Comparison of ENCODE assay signal across 7 mouse cellular contexts in the genomic region with DNA sequence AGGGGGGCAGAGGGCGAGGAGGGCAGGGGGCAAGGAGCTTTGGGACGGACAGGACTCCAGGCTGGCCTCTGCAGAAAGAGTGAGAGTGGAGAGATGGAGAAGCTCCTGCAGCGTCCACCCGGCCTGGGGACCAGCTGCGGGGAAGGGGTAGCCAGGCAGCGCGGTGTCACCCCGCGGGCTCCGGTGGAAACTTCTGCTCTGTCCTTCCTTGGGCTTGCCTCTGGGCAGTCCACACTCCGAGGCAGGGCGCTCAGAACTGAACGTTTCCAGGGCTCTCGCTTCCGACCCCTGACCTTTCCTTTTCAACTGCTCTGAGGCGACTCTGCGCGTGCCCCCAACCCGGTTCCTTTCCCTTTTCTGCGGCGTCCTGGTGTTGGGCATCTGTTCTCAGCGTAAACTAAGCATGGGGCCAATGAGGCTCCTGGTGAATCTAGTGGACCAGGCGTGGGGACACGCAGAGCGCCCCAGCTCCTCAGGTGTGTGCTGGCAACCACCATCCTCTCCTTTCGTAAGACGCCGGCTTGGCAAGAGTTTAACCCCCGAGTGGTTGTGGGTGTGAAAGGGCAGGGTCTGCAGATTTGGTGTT. TPM values are rescaled to one million over a fixed set of nuclear protein-coding genes. Genes with fewer than 3 reads are reported as not detected.
DNase-seq lines count a peak whose midpoint lies in the region; ATAC-seq and TF ChIP-seq lines count a peak whose summit lies in the region.

No protein-coding gene starts in this region.

- peak; percentile 49; the same call in 1 of the 2 replicates for ATAC-seq in limb, embryonic 15.5 days (ENCODE audit: insufficient number of reproducible peaks, low FRiP score, low TSS enrichment, low read depth)
- ATAC-seq in midbrain, postnatal 0 days (ENCODE audit: low FRiP score), result peak; percentile 31; the same call in 1 of the 2 replicates

- no peaks in the 10 kb centered on the region for H3K4me1 ChIP-seq in ES-Bruce4 (ENCODE audit: control insufficient read depth, insufficient read depth, low read length)
- peaks cover 19% of the 10 kb centered on the region for H3K4me1 ChIP-seq in embryonic facial prominence, embryonic 10.5 days
- H3K4me1 ChIP-seq in limb, embryonic 15.5 days, result peaks cover 15% of the 10 kb centered on the region
- H3K4me1 ChIP-seq in midbrain, postnatal 0 days (ENCODE audit: insufficient read depth, low read length), result no peaks in the 10 kb centered on the region; the same call in 1 of the 2 replicates

- H3K4me3 ChIP-seq in ES-Bruce4 (ENCODE audit: low read depth, low read length), result peak overlapping the region; percentile 47
- H3K4me3 ChIP-seq in embryonic facial prominence, embryonic 10.5 days, result peak overlapping the region; percentile 61
- peak overlapping the region; percentile 48 for H3K4me3 ChIP-seq in limb, embryonic 15.5 days
- peak overlapping the region; percentile 22 for H3K4me3 ChIP-seq in midbrain, postnatal 0 days (ENCODE audit: low read depth, low read length)

- TF ChIP-seq POLR2A in ES-Bruce4 (IDR thresholded peaks at IDR 0.05; ENCODE audit: insufficient read depth, low read length), result no peak

- H3K27me3 ChIP-seq in ES-Bruce4 (ENCODE audit: control insufficient read depth, insufficient read depth, low read length, poor library complexity, severe bottlenecking), result no peaks in the 10 kb centered on the region
- peaks cover 12% of the 10 kb centered on the region for H3K27me3 ChIP-seq in embryonic facial prominence, embryonic 10.5 days (replicated peaks; ENCODE audit: low read depth, poor library complexity, severe bottlenecking)
- H3K27me3 ChIP-seq in limb, embryonic 15.5 days, result peaks cover 8% of the 10 kb centered on the region; the same call in 1 of the 2 replicates
- H3K27me3 ChIP-seq in midbrain, postnatal 0 days (ENCODE audit: insufficient read depth, low read length), result peaks cover 4% of the 10 kb centered on the region; the same call in 1 of the 2 replicates

- no peaks in the 10 kb centered on the region for H3K9me3 ChIP-seq in ES-Bruce4 (replicated peaks; ENCODE audit: control insufficient read depth, insufficient read depth, low read length, poor library complexity, severe bottlenecking)
- no peaks in the 10 kb centered on the region for H3K9me3 ChIP-seq in embryonic facial prominence, embryonic 10.5 days
- H3K9me3 ChIP-seq in limb, embryonic 15.5 days, result no peaks in the 10 kb centered on the region
- no peaks in the 10 kb centered on the region for H3K9me3 ChIP-seq in midbrain, postnatal 0 days (ENCODE audit: low read length)

- peak overlapping the region; percentile 48 for H3K9ac ChIP-seq in ES-Bruce4 (ENCODE audit: low read depth, poor library complexity, severe bottlenecking)
- peak overlapping the region; percentile 28; the same call in 1 of the 2 replicates for H3K9ac ChIP-seq in limb, embryonic 15.5 days
- 0 out of 2 replicates have a peak overlapping the region, but pooled peaks have one; percentile 2 for H3K9ac ChIP-seq in midbrain, postnatal 0 days (replicated peaks; ENCODE audit: low read length, poor library complexity, severe bottlenecking)

- H3K36me3 ChIP-seq in ES-Bruce4 (ENCODE audit: control insufficient read depth, insufficient read depth, low read length, poor library complexity, severe bottlenecking), result peaks cover 22% of the 10 kb centered on the region
- H3K36me3 ChIP-seq in embryonic facial prominence, embryonic 10.5 days (replicated peaks), result peaks cover 36% of the 10 kb centered on the region
- peaks cover 25% of the 10 kb centered on the region for H3K36me3 ChIP-seq in limb, embryonic 15.5 days
- H3K36me3 ChIP-seq in midbrain, postnatal 0 days (ENCODE audit: insufficient read depth, low read length), result peaks cover 22% of the 10 kb centered on the region

- TF ChIP-seq CTCF in ES-Bruce4 (IDR thresholded peaks at IDR 0.05; ENCODE audit: low read depth, low read length), result no peak
- TF ChIP-seq CTCF in midbrain, postnatal 0 days (IDR thresholded peaks at IDR 0.05), result no peak

- DNase-seq in adrenal gland, adult 18-20 months (ENCODE audit: low spot score in 2 of 2), result peak; percentile 33 to 39
- DNase-seq in embryonic facial prominence, embryonic 10.5 days (ENCODE audit: low spot score), result peak; percentile 56
- peak; percentile 26 to 46 for DNase-seq in heart, postnatal 10 days
- no peak for DNase-seq in midbrain, postnatal 0 days (ENCODE audit: low spot score)
- no peak for DNase-seq in left cerebral cortex, adult 18-20 months (ENCODE audit: low spot score in 2 of 2)

- peak overlapping the region; percentile 90 for H3K4me2 ChIP-seq in limb, embryonic 15.5 days
- peak overlapping the region; percentile 57 for H3K4me2 ChIP-seq in midbrain, postnatal 0 days (ENCODE audit: low read depth, low read length, poor library complexity, severe bottlenecking)

- whole genome bisulfite sequencing in embryonic facial prominence, embryonic 10.5 days, result 2% methylated on average over 28 of the region's 29 CpGs
- WGBS in limb, embryonic 15.5 days, result under 1% methylated on average over 28 of the region's 29 CpGs
- WGBS in midbrain, postnatal 0 days, result 4% methylated on average over 25 of the region's 29 CpGs

- TF ChIP-seq EP300 in ES-Bruce4 (IDR thresholded peaks at IDR 0.05; ENCODE audit: insufficient read depth, low read depth, low read length), result no peak

- H3K27ac ChIP-seq in ES-Bruce4 (ENCODE audit: insufficient read depth, low read length), result no peak overlapping the region
- peak overlapping the region; percentile 65 for H3K27ac ChIP-seq in embryonic facial prominence, embryonic 10.5 days (replicated peaks)
- no peak overlapping the region for H3K27ac ChIP-seq in limb, embryonic 15.5 days
- H3K27ac ChIP-seq in midbrain, postnatal 0 days (ENCODE audit: low read depth, low read length), result no peak overlapping the region

- intact Hi-C loops in heart, postnatal 10 days (cut with DNase I), result no loop called here

RNA-seq across cellular contexts. Expression of a gene that starts 0.5 kb away (rescaled TPM):
- polyA plus RNA-seq in ES-Bruce4 (2011; ENCODE audit: insufficient read depth, insufficient read length, low read depth, missing spikeins), result 2.2 and 3.3 TPM in 2 replicates
- 1 to 10 TPM in 1 of 2 experiments, under 1 TPM in 1; 0.93 to 1.1 TPM for total RNA-seq in adrenal gland, adult 18-20 months (2021)
- 0.60 and 0.88 TPM in 2 replicates for polyA plus RNA-seq in embryonic facial prominence, embryonic 10.5 days (2016; fragmentation: Nextera tagmentation; extraction: Ambion mirVana)
- 1 to 10 TPM; 1.2 to 1.6 TPM for total RNA-seq in heart, postnatal 10 days (2021)
- 0.77 and 1.2 TPM in 2 replicates for polyA plus RNA-seq in limb, embryonic 15.5 days (2015; fragmentation: Nextera tagmentation; extraction: Ambion mirVana)
- 0.24 and 1.1 TPM in 2 replicates for total RNA-seq in midbrain, postnatal 0 days (2014; rRNA removed)
- 0.34 and 0.39 TPM in 2 replicates for polyA plus RNA-seq in midbrain, postnatal 0 days (2015; fragmentation: Nextera tagmentation; extraction: Ambion mirVana)
- under 1 TPM; 0.53 to 0.63 TPM for total RNA-seq in left cerebral cortex, adult 18-20 months (2021)

RNA-seq across cellular contexts. Expression of a gene that starts 37.8 kb away (rescaled TPM):
- 144 and 146 TPM in 2 replicates for polyA plus RNA-seq in ES-Bruce4 (2011; ENCODE audit: insufficient read depth, insufficient read length, low read depth, missing spikeins)
- total RNA-seq in adrenal gland, adult 18-20 months (2021), result 10 to 100 TPM; 37.9 to 50.1 TPM
- 121 and 122 TPM in 2 replicates for polyA plus RNA-seq in embryonic facial prominence, embryonic 10.5 days (2016; fragmentation: Nextera tagmentation; extraction: Ambion mirVana)
- total RNA-seq in heart, postnatal 10 days (2021), result 10 to 100 TPM; 30.1 to 31.4 TPM
- 84.5 and 85.0 TPM in 2 replicates for polyA plus RNA-seq in limb, embryonic 15.5 days (2015; fragmentation: Nextera tagmentation; extraction: Ambion mirVana)
- 71.0 and 82.1 TPM in 2 replicates for total RNA-seq in midbrain, postnatal 0 days (2014; rRNA removed)
- polyA plus RNA-seq in midbrain, postnatal 0 days (2015; fragmentation: Nextera tagmentation; extraction: Ambion mirVana), result 50.4 and 60.3 TPM in 2 replicates
- 10 to 100 TPM; 48.5 to 50.2 TPM for total RNA-seq in left cerebral cortex, adult 18-20 months (2021)

Comparison
In these comparisons a context has a peak if more than half of its experiments do, and no peak if none do; other contexts are left out.
1. DNase-seq: peak in adrenal gland, adult 18-20 months (2 of 2), embryonic facial prominence, embryonic 10.5 days (single experiment) and heart, postnatal 10 days (2 of 2); none in midbrain, postnatal 0 days (single experiment) and left cerebral cortex, adult 18-20 months (0 of 2).
2. Peak in every context shown above with its lines, with median percentiles within 50 percentile points of each other: H3K4me3 ChIP-seq and H3K9ac ChIP-seq.